Mouse (Mus musculus): ENCODE results near the gene Pacsin2.

GRCm38 (mm10) chr15:83445908-83446307 is 18.5 kb downstream of the Pacsin2 start:
- TF ChIP-seq CTCF (IDR thresholded peaks at IDR 0.05; ENCODE audit: control insufficient read depth, insufficient read depth, insufficient replicate concordance, low read depth, low read length) (no peak), POLR2A (IDR thresholded peaks at IDR 0.05; ENCODE audit: control insufficient read depth, low read depth, low read length) (no peak)
